Mouse (Mus musculus) bone marrow macrophage, adult 2 months (primary cell): ENCODE measurements around the gene Fank1.

Source experiments
- CTCF ChIP-seq: IDR thresholded peaks from 2 replicates; pipeline ENCODE4 v1.5.1; 2012; ENCODE audit warnings: low read depth, mild to moderate bottlenecking, low read length, moderate library complexity
- POLR2A ChIP-seq: IDR thresholded peaks from 2 replicates; pipeline ENCODE4 v1.6.1; 2012; ENCODE audit warnings: mild to moderate bottlenecking, low read depth, low read length, borderline replicate concordance

DNA sequence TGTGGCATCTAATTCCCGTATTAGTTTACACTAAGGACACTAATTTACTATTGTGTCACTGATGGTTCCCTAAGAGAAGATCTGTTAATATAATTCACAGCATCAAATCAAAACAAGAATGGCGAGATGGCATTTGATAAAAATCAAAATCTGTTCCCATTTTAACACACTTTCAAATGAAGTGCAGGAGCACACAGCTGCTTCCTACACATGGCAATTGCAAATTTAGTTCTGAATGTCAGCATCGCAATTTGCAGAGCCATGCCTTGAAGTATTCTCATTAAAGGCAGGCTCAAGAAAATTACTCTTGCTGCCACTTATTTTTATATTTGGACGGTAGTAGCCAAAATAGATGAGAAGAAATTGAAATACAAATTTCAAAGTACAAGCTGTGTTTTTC is 36.7 kb downstream of the Fank1 start:
- no peak for TF ChIP-seq CTCF
- no peak for TF ChIP-seq POLR2A
